Mouse (Mus musculus) layer of hippocampus, adult 11-12 months (tissue): ENCODE data around the gene Arhgap31.
A peak's percentile ranks its signal among the peaks of the same experiment; 100 is the strongest.
"Not testable (repeated sequence)": the region's sequence is repeated elsewhere in the genome, so short reads cannot be mapped to it uniquely, and the experiment has no call there.

Experiments
- DNase-seq: peaks from one replicate; pipeline ENCODE4 v3.0.0; 2022; ENCODE audit warnings: low spot score

The Arhgap31 gene

DNA sequence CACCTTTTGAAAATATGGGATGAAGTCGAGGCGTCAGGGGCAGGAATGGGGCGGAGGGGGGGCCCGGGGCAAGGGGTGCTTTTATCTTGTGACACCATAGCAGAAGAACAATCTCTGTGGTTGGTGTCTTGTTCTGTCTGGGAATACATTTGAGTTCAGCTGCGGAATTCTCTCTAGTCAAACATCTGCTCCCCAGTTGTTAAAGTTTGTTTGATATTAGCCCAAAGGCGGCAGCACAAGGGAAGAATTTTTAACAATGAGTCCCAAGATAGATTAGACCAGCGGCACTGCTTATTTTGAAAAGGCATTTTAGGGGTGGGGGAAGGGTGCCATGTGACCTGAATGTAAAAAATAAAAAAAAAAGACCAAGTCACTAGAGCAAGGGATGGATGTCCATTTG lies 30.0 kb downstream of the Arhgap31 start:
- no peak for DNase-seq

DNA sequence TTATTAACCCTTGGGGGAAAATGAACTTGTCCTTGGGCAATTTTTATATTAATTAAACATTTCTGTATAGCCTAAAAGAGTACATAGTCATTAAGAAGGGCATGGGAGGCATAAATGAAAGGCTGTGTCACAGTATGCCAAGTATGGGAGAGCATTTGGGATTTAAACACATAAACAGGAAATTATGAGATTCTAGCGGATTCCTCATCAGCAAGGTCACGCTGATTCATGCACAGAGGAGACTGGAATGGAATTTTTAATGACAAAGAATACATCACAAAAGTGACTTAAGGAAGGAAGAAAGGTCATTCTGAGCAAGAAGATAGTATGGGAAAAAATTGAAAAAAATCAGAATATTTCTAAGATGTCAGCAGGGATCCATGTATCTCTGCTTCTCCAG lies 31.8 kb downstream of the Arhgap31 start:
- DNase-seq, result no peak

- DNase-seq, result no peak
These were observed 33.5 kb downstream of the Arhgap31 start for GRCm38 (mm10) chr16:38679431-38680021.

GRCm38 (mm10) chr16:38678853-38679252 lies 34.2 kb downstream of the Arhgap31 start:
- no peak for DNase-seq

DNA sequence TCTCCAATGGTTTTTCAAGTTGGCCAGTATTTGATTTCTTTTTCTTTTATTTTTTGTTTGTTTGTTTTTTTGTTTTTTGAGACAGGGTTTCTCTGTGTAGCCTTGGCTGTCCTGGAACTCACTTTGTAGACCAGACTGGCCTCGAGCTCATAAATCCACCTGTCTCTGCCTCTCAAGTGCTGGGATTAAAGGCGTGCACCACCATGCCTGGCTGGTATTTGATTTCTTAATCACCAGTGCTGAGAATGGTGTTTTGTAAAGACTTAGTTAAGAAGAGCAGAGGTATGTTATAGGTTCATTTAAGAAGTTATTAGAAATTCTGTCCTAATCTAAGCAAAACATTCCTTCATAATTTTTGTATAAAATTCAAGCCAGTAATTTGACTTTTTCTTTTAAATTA lies 35.1 kb downstream of the Arhgap31 start:
- not testable (repeated sequence) for DNase-seq

GRCm38 (mm10) chr16:38677171-38677570 lies 35.9 kb downstream of the Arhgap31 start:
- no peak for DNase-seq

DNA sequence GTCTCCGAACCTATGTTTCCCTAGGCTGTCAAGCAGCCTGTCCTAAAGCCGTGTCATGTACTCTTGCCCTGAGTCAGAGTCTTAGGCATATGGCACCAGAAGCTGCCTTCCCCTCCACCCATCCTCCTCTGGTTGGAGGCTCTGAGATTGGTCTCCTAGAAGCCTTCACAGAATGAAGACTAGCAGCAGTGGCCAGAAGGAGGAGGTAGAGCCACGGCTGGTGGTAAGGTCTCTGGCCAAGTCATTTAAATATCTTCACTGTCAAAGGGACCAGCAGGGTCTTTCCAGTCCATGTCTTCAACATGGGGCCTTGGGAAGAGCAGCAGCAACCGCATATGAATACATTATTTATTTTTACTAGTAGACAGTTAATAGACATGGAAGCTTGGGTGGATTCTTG lies 36.4 kb downstream of the Arhgap31 start:
- DNase-seq, result no peak

GRCm38 (mm10) chr16:38675600-38676335 lies 37.3 kb downstream of the Arhgap31 start:
- no peak for DNase-seq

DNA sequence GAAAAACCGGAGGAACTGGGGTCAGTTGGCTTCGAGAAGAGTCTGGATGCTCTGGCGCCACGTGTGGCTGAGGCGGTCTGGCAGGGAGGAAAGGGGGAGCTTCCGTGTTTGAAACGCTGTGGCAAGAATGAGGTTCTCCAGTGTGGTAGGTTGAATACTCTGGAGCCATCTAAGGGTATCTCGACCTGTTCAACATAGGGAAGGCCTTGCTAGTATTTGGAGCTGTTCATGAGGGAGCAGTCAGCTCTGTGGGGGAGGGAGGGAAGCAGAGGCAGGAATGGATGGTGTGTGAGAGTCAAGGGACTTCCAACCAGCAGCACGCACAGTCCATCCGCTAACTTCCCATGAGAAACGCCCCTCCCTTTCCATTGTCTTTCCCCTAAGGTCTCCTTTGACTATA lies 38.2 kb downstream of the Arhgap31 start:
- no peak for DNase-seq

- DNase-seq, result peak; percentile 84
These were observed 39.6 kb downstream of the Arhgap31 start for GRCm38 (mm10) chr16:38673511-38673910.

- DNase-seq, result no peak
These were observed 40.1 kb downstream of the Arhgap31 start for GRCm38 (mm10) chr16:38672947-38673346.

DNA sequence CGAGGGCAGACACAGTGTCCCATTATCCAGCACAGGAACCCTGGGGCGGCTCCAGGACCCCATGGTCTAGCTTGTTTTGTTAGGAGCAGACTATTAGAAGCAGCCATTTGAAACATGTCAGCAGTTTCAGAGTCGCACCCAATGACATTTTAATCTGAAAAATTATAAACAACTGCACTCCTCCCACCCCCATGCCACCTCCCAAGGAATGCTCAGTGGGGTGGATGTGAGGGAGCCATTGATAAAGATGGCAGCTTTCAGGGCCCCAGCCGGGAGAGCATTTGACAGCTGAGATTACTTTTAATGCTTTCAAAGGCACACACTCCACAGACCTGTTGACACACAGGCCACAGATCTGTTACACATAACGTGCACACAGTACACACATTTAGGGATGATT lies 40.7 kb downstream of the Arhgap31 start:
- DNase-seq, result no peak

DNA sequence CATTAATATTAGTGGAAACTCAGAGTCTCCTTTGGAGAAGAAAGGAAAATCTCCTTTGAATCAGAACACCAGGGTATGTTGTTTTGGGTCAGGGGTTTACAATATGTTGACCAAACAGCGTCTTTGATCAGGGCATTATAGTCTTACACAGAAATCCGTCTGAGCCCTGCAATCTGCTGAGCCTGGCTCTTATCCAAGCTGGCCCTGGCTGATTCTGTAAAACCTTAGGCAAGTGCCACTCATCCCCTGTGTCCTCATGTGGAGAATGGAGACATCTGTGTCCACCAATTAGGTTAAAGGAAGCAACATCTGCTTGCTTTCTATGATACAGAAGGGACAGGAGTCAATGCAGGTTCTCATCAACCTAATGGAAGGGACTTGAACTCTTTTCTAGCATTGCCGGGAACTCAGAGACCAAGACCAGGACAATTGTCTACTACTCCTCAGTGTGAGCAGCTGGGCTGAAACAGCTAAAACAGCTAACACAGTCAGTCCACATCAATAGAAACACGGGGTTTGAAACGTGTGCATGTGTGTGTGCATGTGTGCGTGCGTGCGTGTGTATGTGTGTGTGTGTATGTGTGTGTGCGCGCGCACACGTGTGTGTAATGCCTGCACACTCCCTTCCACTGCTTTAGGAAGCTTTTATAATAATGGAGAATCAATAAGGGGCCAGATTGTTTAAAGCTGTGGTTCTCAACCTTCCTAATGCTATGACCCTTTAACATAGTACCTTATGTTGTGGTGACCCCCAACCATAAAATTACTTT lies 42.3 kb downstream of the Arhgap31 start:
- no peak for DNase-seq

DNA sequence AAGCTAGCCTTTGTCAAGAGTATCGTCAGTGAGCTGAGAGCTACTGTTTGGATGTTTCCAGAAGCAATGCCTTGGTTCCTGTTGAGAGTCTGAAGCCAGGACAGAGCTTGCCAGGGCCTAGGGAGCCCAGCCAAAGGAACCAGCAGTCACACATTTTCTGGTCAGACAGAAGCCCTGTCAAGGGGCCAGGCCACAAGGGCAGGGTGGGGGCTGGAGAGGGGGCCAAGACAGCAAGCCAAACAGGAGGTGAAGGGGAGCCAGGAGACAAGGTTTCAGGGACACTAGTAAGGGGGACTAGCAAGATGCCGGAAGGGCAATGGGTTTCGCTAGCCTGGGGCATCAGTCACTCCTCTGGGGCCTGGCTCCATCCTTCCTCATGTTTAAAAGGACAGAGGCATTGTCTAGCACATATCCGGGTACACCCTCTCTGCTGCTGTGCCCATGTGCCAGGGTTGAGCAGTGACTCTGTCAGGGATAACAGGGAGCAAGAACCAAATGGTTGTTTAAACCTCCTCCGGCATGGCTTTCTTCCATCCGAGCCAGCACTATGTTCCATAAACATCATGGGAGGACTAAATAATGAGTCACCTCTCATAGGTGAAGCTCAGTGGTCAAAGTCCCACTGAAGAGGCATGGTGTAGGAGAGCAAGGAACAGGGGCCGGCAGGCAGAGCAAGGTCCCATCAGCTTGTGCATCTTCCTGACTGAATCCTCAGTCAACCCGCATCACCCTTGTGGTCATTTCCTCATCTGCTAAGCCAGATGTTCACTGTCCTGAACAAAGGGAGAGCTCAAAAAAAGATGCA lies 44.0 kb downstream of the Arhgap31 start:
- DNase-seq, result no peak

GRCm38 (mm10) chr16:38666523-38666922 lies 46.6 kb downstream of the Arhgap31 start:
- DNase-seq, result no peak

- no peak for DNase-seq
These were observed 47.1 kb downstream of the Arhgap31 start for GRCm38 (mm10) chr16:38666016-38666415.

- no peak for DNase-seq
These were observed 50.5 kb downstream of the Arhgap31 start for GRCm38 (mm10) chr16:38662575-38662974.

DNA sequence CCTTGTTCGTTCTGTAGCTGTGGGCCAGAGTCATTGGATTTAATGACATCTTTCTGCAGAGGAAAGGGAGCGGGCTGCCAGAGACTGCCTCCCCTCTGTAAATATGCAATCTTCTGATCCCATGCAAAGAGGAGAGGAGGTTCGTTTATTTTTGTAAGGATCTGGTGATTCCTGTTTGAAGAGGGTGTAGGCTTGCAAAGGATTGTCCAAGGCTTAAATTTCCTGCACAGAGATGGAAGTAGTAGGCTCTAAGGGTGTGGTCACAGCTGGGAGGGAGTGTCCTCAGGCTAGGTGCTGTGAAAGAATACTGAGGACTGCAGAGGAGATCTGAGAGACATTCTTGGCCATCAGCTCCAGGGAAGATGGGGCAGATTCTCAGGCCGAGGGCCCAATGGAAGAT lies 58.8 kb downstream of the Arhgap31 start:
- no peak for DNase-seq

GRCm38 (mm10) chr16:38653390-38653871 lies 59.6 kb downstream of the Arhgap31 start:
- DNase-seq, result no peak

GRCm38 (mm10) chr16:38652653-38653052 lies 60.4 kb downstream of the Arhgap31 start:
- DNase-seq, result no peak

DNA sequence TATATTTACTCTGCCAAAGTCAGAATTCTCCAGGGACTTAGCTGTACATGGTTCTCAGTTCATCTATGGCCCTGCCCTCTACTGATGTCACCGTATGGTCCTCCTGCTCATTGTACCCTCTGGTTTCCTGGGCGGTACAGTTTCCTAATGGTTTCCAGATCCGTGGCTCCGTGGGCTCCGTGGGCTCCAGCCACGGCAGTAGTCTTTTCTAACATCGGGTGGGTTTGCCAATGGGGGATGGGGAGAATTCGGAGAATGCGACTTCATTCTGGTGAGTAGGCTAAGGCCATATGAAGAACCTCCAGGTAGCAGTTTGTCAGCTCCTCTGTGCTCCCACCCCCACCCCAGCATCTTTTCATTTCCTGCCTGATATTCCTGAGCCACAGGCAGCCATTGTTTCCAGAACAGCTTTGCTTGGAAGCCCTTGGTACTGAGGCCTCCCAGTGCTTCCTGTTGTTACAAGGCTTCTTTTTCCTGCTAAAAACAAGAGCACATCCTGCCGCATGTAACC lies 61.3 kb downstream of the Arhgap31 start:
- DNase-seq, result no peak

DNA sequence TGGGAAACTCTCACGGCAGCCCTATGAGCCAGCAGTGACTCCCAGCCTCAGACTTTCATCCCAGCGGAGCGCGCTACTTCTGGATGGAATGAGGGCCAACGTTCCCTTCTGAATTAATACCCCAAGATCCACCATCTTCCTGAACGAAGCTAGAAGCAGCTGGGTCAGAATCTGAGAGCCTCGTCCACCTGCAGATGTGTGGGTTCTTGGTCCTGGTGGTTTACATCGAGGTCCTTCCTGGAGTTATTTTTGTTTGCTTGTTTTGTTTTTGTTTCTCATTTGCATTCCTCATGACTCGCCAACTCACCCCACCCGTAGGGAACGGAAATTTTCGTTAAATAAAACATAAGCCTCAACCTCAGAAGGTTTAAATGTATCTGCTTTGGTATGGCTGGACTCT lies 61.8 kb downstream of the Arhgap31 start:
- no peak for DNase-seq
